ENCODE assay signal across 8 mouse cellular contexts in the genomic region with DNA sequence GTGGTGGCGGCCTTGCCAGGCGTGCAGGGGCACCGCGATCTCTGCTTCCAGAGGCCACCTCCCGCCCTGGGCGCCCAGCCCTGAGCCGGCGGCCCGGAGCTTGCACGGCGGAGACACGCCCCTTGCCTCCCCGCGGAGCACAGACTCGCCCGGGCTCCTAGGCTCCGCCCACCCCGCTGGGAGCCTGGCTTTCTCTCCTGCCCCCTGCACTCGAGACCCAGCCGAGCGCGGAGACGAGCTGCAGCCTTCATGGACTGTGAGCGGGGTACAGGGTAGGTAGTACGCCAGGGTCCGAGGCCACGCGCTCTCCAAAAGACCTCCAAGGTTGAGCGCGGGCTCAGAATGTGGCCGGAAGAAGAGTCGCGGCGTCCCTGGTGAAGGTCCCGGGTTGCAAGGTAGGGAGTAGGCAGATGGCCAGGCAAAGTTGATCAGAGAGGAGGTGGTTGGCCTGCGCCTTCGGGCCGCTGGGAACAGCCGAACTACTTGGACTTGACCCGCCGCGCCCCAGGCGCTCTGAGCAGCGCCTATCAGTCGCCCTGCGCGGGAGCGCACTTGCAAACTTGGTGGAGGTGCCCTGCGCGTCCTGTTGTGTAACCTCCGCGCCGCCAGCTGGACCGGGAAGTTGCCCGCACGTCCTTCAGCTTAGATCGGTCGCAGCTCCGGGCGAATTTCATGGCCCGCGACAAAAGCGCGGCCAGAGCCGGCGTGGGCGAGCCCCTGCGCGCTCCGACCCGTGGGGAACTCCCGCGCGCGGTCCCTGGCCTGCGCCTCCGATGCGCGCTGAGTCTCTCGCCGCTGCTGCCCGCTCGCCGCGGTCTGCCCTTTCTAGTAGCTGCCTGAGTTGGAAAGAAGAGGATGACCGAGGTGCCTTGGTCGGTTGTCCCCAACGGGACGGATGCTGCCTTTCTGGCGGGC. TPM values are rescaled to one million over a fixed set of nuclear protein-coding genes. Genes with fewer than 3 reads are reported as not detected.
DNase-seq lines count a peak whose midpoint lies in the region; ATAC-seq lines count a peak whose summit lies in the region.

A gene (plus strand): TSS at position 209 of the 915 bp plus-strand sequence.

- H3K4me1 ChIP-seq in brown adipose tissue, adult 24 weeks (ENCODE audit: control insufficient read depth, insufficient read depth, insufficient read length, low read length) = peaks cover 3% of the 10 kb centered on the region; the same call in 1 of the 2 replicates
- peaks cover 28% of the 10 kb centered on the region for H3K4me1 ChIP-seq in erythroblast, embryonic 14.5 days (ENCODE audit: control insufficient read depth)
- H3K4me1 ChIP-seq in heart, embryonic 12.5 days (replicated peaks) = peaks cover 7% of the 10 kb centered on the region
- no peaks in the 10 kb centered on the region for H3K4me1 ChIP-seq in kidney, embryonic 16.5 days (ENCODE audit: insufficient read depth, low read length)
- H3K4me1 ChIP-seq in liver, embryonic 11.5 days (replicated peaks; ENCODE audit: control insufficient read depth, insufficient read depth, low read length) = peaks cover 10% of the 10 kb centered on the region

- peak; percentile 72 for DNase-seq in CD4-positive helper T cell, adult 2 months (ENCODE audit: low read depth, low spot score)
- DNase-seq in liver, embryonic 11.5 days (ENCODE audit: low spot score) = peak; percentile 87
- DNase-seq in spleen, postnatal 36 days (ENCODE audit: low spot score in 2 of 2) = peak; percentile 68 to 75

- peaks cover 22% of the 10 kb centered on the region for H3K27me3 ChIP-seq in erythroblast, embryonic 14.5 days (ENCODE audit: control insufficient read depth)
- peaks cover 15% of the 10 kb centered on the region for H3K27me3 ChIP-seq in heart, embryonic 12.5 days (replicated peaks)
- H3K27me3 ChIP-seq in kidney, embryonic 16.5 days (ENCODE audit: insufficient read depth, low read length) = peaks cover 21% of the 10 kb centered on the region
- peaks cover 8% of the 10 kb centered on the region for H3K27me3 ChIP-seq in liver, embryonic 11.5 days (replicated peaks; ENCODE audit: control insufficient read depth, insufficient read depth, low read length)

- ATAC-seq in heart, embryonic 12.5 days (ENCODE audit: insufficient number of reproducible peaks, low FRiP score) = peak; percentile 99
- ATAC-seq in kidney, embryonic 16.5 days (ENCODE audit: low FRiP score, low TSS enrichment) = peak; percentile 100
- peak; percentile 99 for ATAC-seq in liver, embryonic 11.5 days (replicated peaks; ENCODE audit: low FRiP score)
- peak; percentile 73 for ATAC-seq in monocyte, adult 5-6 weeks (replicated peaks; ENCODE audit: insufficient number of reproducible peaks, low FRiP score, low TSS enrichment, poor library complexity, severe bottlenecking)

- peak within 1 kb of the TSS; percentile 76 for H3K4me3 ChIP-seq in brown adipose tissue, adult 24 weeks (ENCODE audit: insufficient read depth, low read depth, low read length)
- H3K4me3 ChIP-seq in erythroblast, embryonic 14.5 days (replicated peaks) = peak within 1 kb of the TSS; percentile 74
- peak within 1 kb of the TSS; percentile 72 for H3K4me3 ChIP-seq in heart, embryonic 12.5 days
- H3K4me3 ChIP-seq in kidney, embryonic 16.5 days (ENCODE audit: low read length) = peak within 1 kb of the TSS; percentile 77
- H3K4me3 ChIP-seq in liver, embryonic 11.5 days (ENCODE audit: low read depth, low read length) = peak within 1 kb of the TSS; percentile 74

- no peaks in the 10 kb centered on the region for H3K9me3 ChIP-seq in erythroblast, embryonic 14.5 days (ENCODE audit: control insufficient read depth, low read length)
- H3K9me3 ChIP-seq in heart, embryonic 12.5 days (replicated peaks) = no peaks in the 10 kb centered on the region
- no peaks in the 10 kb centered on the region for H3K9me3 ChIP-seq in kidney, embryonic 16.5 days (ENCODE audit: low read length)
- no peaks in the 10 kb centered on the region for H3K9me3 ChIP-seq in liver, embryonic 11.5 days (ENCODE audit: control insufficient read depth, low read length)

- H3K4me2 ChIP-seq in heart, embryonic 12.5 days = peak within 1 kb of the TSS; percentile 96
- H3K4me2 ChIP-seq in kidney, embryonic 16.5 days (replicated peaks; ENCODE audit: low read depth, low read length) = peak within 1 kb of the TSS; percentile 80
- peak within 1 kb of the TSS; percentile 97 for H3K4me2 ChIP-seq in liver, embryonic 11.5 days

- WGBS in heart, embryonic 12.5 days = under 1% methylated on average over 90 of the region's 90 CpGs
- WGBS in kidney, embryonic 16.5 days = under 1% methylated on average over 89 of the region's 90 CpGs
- WGBS in liver, embryonic 11.5 days = under 1% methylated on average over 90 of the region's 90 CpGs

- peak within 1 kb of the TSS; percentile 25; the same call in 1 of the 2 replicates for H3K27ac ChIP-seq in brown adipose tissue, adult 24 weeks (replicated peaks; ENCODE audit: low read depth, low read length)
- peak within 1 kb of the TSS; percentile 67 for H3K27ac ChIP-seq in heart, embryonic 12.5 days (ENCODE audit: poor library complexity, severe bottlenecking)
- 0 out of 2 replicates have a peak within 1 kb of the TSS, but pooled peaks have one; percentile 46 for H3K27ac ChIP-seq in kidney, embryonic 16.5 days (ENCODE audit: low read length)
- peak within 1 kb of the TSS; percentile 50; the same call in 1 of the 2 replicates for H3K27ac ChIP-seq in liver, embryonic 11.5 days (ENCODE audit: low read depth, low read length)

- H3K36me3 ChIP-seq in erythroblast, embryonic 14.5 days (ENCODE audit: control insufficient read depth) = no peaks in the 10 kb centered on the region
- no peaks in the 10 kb centered on the region for H3K36me3 ChIP-seq in heart, embryonic 12.5 days
- H3K36me3 ChIP-seq in kidney, embryonic 16.5 days (ENCODE audit: insufficient read depth, low read length) = no peaks in the 10 kb centered on the region
- no peaks in the 10 kb centered on the region for H3K36me3 ChIP-seq in liver, embryonic 11.5 days (ENCODE audit: control insufficient read depth, insufficient read depth, low read length)

- peak within 1 kb of the TSS; percentile 75 for H3K9ac ChIP-seq in heart, embryonic 12.5 days
- H3K9ac ChIP-seq in kidney, embryonic 16.5 days (replicated peaks; ENCODE audit: low read length) = peak within 1 kb of the TSS; percentile 75
- H3K9ac ChIP-seq in liver, embryonic 11.5 days (ENCODE audit: low read depth, low read length) = peak within 1 kb of the TSS; percentile 82

RNA-seq across cellular contexts. Expression of the gene that starts here (rescaled TPM):
- 11.4 and 13.8 TPM in 2 replicates for polyA plus RNA-seq in brown adipose tissue, adult 24 weeks (2012; ENCODE audit: insufficient read depth, insufficient read length, missing spikeins)
- polyA plus RNA-seq in erythroblast, embryonic 14.5 days (2012) = 0.02 and 0.08 TPM in 2 replicates
- 8.4 and 8.9 TPM in 2 replicates for polyA plus RNA-seq in heart, embryonic 12.5 days (2016; fragmentation: Nextera tagmentation; extraction: Ambion mirVana)
- 3.0 and 3.4 TPM in 2 replicates for polyA plus RNA-seq in kidney, embryonic 16.5 days (2015; fragmentation: Nextera tagmentation; extraction: Ambion mirVana)
- polyA plus RNA-seq in liver, embryonic 11.5 days (2014; fragmentation: Nextera tagmentation; extraction: Ambion mirVana) = 13.5 and 13.6 TPM in 2 replicates
- 7.0 to 9.8 TPM (median 9.3 TPM) in 3 replicates for total RNA-seq in monocyte, adult 5-6 weeks (2017)

Comparison
In these comparisons a context has a peak if more than half of its experiments do, and no peak if none do; other contexts are left out.
1. Peak in every context shown above with its lines: DNase-seq, ATAC-seq, H3K4me3 ChIP-seq and H3K27ac ChIP-seq.